Mouse (Mus musculus) right cerebral cortex, postnatal 10 days (tissue): Measurements from ENCODE around the gene Thoc5.
A peak's percentile ranks its signal among the peaks of the same experiment; 100 is the strongest.

ENCODE experiments used
- DNase-seq, 2 experiments: peaks; one replicate each; pipeline ENCODE4 v3.0.0; 2021; ENCODE audit warnings: low spot score in 2 of 2

Gene Thoc5

GRCm38 (mm10) chr11:4894848-4895816 lies at the start of gene Thoc5:
Gene Thoc5, plus strand, starts transcription at chr11:4895320.
- peak; percentile 90 to 92 for DNase-seq

GRCm38 (mm10) chr11:4848483-4849248 lies 46.5 kb upstream of the Thoc5 start:
- peak; percentile 40 to 42 for DNase-seq

- DNase-seq: peak; percentile 99 to 100
Measured at GRCm38 (mm10) chr11:4849258-4849943, 45.7 kb upstream of the Thoc5 start, which contains the start of gene Nf2. Gene Nf2, minus strand, starts transcription at chr11:4849536.

- DNase-seq: no peak
Measured at GRCm38 (mm10) chr11:4850404-4850803, 44.7 kb upstream of the Thoc5 start.

- no peak for DNase-seq
Measured at GRCm38 (mm10) chr11:4853021-4853420, 42.1 kb upstream of the Thoc5 start.

GRCm38 (mm10) chr11:4854181-4854580 lies 40.9 kb upstream of the Thoc5 start:
- no peak for DNase-seq

GRCm38 (mm10) chr11:4858416-4858815 lies 36.7 kb upstream of the Thoc5 start:
- no peak for DNase-seq

GRCm38 (mm10) chr11:4860986-4861385 lies 34.1 kb upstream of the Thoc5 start:
- no peak for DNase-seq

GRCm38 (mm10) chr11:4861816-4862604 lies 33.1 kb upstream of the Thoc5 start:
- DNase-seq: no peak

- DNase-seq: no peak
Measured at GRCm38 (mm10) chr11:4862730-4863129, 32.4 kb upstream of the Thoc5 start.

GRCm38 (mm10) chr11:4865645-4866251 lies 29.4 kb upstream of the Thoc5 start:
- peak; percentile 76 to 84 for DNase-seq

- DNase-seq: peak; percentile 90 to 92
Measured at GRCm38 (mm10) chr11:4873755-4874475, 21.2 kb upstream of the Thoc5 start, which contains the start of gene Nipsnap1. Gene Nipsnap1, plus strand, starts transcription at chr11:4873951.

GRCm38 (mm10) chr11:4874551-4874950 lies 20.6 kb upstream of the Thoc5 start:
- DNase-seq: peak in 1 of 2 experiments; percentile 30

GRCm38 (mm10) chr11:4881087-4881486 lies 14.0 kb upstream of the Thoc5 start:
- DNase-seq: no peak

- DNase-seq: no peak
Measured at GRCm38 (mm10) chr11:4882892-4883627, 12.1 kb upstream of the Thoc5 start.

- peak; percentile 47 to 58 for DNase-seq
Measured at GRCm38 (mm10) chr11:4885385-4885903, 9.7 kb upstream of the Thoc5 start.

GRCm38 (mm10) chr11:4886987-4887386 lies 8.1 kb upstream of the Thoc5 start:
- DNase-seq: no peak

GRCm38 (mm10) chr11:4900437-4900836 lies 5.3 kb downstream of the Thoc5 start:
- DNase-seq: no peak

- DNase-seq: no peak
Measured at GRCm38 (mm10) chr11:4901956-4902355, 6.8 kb downstream of the Thoc5 start.
